Mouse (Mus musculus): ENCODE results near the gene Gm44579.

Gm44579 gene

GRCm38 (mm10) chr15:98167645-98168621 is 52.8 kb downstream of the Gm44579 start:
- peak; percentile 89 for ATAC-seq (ENCODE audit: low TSS enrichment)

GRCm38 (mm10) chr15:98166963-98167644 is 53.7 kb downstream of the Gm44579 start, which contains the start of gene Ccdc184:
Gene Ccdc184 (plus strand): TSS chr15:98167158.
- ATAC-seq (ENCODE audit: low TSS enrichment) = peak; percentile 31

- ATAC-seq (ENCODE audit: low TSS enrichment) = no peak
These were observed 55.3 kb downstream of the Gm44579 start, which contains the start of gene Asb8 for GRCm38 (mm10) chr15:98165525-98165924. Gene Asb8 (minus strand): TSS chr15:98165625.

GRCm38 (mm10) chr15:98162561-98162960 is 58.2 kb downstream of the Gm44579 start:
- ATAC-seq (ENCODE audit: low TSS enrichment) = no peak

GRCm38 (mm10) chr15:98161026-98161805 is 59.6 kb downstream of the Gm44579 start:
- no peak for ATAC-seq (ENCODE audit: low TSS enrichment)

GRCm38 (mm10) chr15:98157253-98157652 is 63.5 kb downstream of the Gm44579 start:
- no peak for ATAC-seq (ENCODE audit: low TSS enrichment)

GRCm38 (mm10) chr15:98155944-98156343 is 64.8 kb downstream of the Gm44579 start:
- no peak for ATAC-seq (ENCODE audit: low TSS enrichment)

GRCm38 (mm10) chr15:98155272-98155671 is 65.5 kb downstream of the Gm44579 start:
- no peak for ATAC-seq (ENCODE audit: low TSS enrichment)

GRCm38 (mm10) chr15:98154631-98155030 is 66.1 kb downstream of the Gm44579 start:
- no peak for ATAC-seq (ENCODE audit: low TSS enrichment)

GRCm38 (mm10) chr15:98154146-98154545 is 66.6 kb downstream of the Gm44579 start:
- ATAC-seq (ENCODE audit: low TSS enrichment) = no peak

GRCm38 (mm10) chr15:98153625-98154024 is 67.2 kb downstream of the Gm44579 start:
- ATAC-seq (ENCODE audit: low TSS enrichment) = peak; percentile 74; the same call in 1 of the 2 replicates

GRCm38 (mm10) chr15:98152916-98153315 is 67.9 kb downstream of the Gm44579 start:
- ATAC-seq (ENCODE audit: low TSS enrichment) = no peak

- no peak for ATAC-seq (ENCODE audit: low TSS enrichment)
These were observed 71.6 kb downstream of the Gm44579 start for GRCm38 (mm10) chr15:98149166-98149602.

GRCm38 (mm10) chr15:98148356-98148755 is 72.4 kb downstream of the Gm44579 start:
- ATAC-seq (ENCODE audit: low TSS enrichment) = no peak

- peak; percentile 91 for ATAC-seq (ENCODE audit: low TSS enrichment)
These were observed 75.1 kb downstream of the Gm44579 start for GRCm38 (mm10) chr15:98145559-98146181.

GRCm38 (mm10) chr15:98144861-98145507 is 75.8 kb downstream of the Gm44579 start:
- 0 out of 2 replicates have a peak, but pooled peaks have one; percentile 39 for ATAC-seq (ENCODE audit: low TSS enrichment)

GRCm38 (mm10) chr15:98142515-98142914 is 78.3 kb downstream of the Gm44579 start:
- ATAC-seq (ENCODE audit: low TSS enrichment) = peak; percentile 14; the same call in 1 of the 2 replicates

GRCm38 (mm10) chr15:98140809-98141208 is 80.0 kb downstream of the Gm44579 start:
- no peak for ATAC-seq (ENCODE audit: low TSS enrichment)

GRCm38 (mm10) chr15:98139763-98140162 is 81.0 kb downstream of the Gm44579 start:
- no peak for ATAC-seq (ENCODE audit: low TSS enrichment)

- no peak for ATAC-seq (ENCODE audit: low TSS enrichment)
These were observed 83.9 kb downstream of the Gm44579 start for GRCm38 (mm10) chr15:98136871-98137270.

Data from frontal cortex, adult (tissue).